Comparison of ENCODE assay signal across 25 mouse cellular contexts in genomic region chr2:153171966-153172365, GRCm38 (mm10). TPM values are rescaled to one million over a fixed set of nuclear protein-coding genes. Genes with fewer than 3 reads are reported as not detected.
DNase-seq lines count a peak whose midpoint lies in the region; ATAC-seq and TF ChIP-seq lines count a peak whose summit lies in the region.
"Had no signal": no experiment of that assay in that cellular context is flagged by ENCODE, and none has a peak within 500 bp of the region (broad histone marks: within the 10 kb centered on the region; RNA-seq: fewer than 3 reads in every experiment).

No protein-coding gene starts in this region.

- H3K4me2 ChIP-seq in stomach, postnatal 0 days (replicated peaks; ENCODE audit: low read depth), result no peak overlapping the region
- H3K4me2 ChIP-seq in forebrain, embryonic 13.5 days, result no peak overlapping the region
- H3K4me2 ChIP-seq: heart, embryonic 11.5 days; hindbrain, embryonic 12.5 days; limb, embryonic 15.5 days; midbrain, embryonic 11.5 days; neural tube, embryonic 13.5 days had no signal

- H3K4me1 ChIP-seq in E14TG2a.4 (replicated peaks; ENCODE audit: low read depth, low read length), result peaks cover 83% of the 10 kb centered on the region
- H3K4me1 ChIP-seq in stomach, postnatal 0 days (replicated peaks; ENCODE audit: control insufficient read depth, insufficient read depth), result no peaks in the 10 kb centered on the region
- H3K4me1 ChIP-seq in forebrain, embryonic 13.5 days, result peaks cover 11% of the 10 kb centered on the region

- DNase-seq in kidney, adult 18-20 months, result peak; percentile 13
- no peak for DNase-seq in kidney, postnatal 25 days
- peak; percentile 39 for DNase-seq in ZHBTc4 (ENCODE audit: low read depth, low spot score)
- DNase-seq in stomach, postnatal 0 days (ENCODE audit: low spot score), result peak; percentile 42
- DNase-seq in T-cell, adult 2 months (ENCODE audit: low spot score), result no peak
- DNase-seq: adrenal gland, postnatal 14 days; cerebellum, adult 11 months; cerebellum, adult 9-10 months; cerebellum, postnatal 36 days; gastrocnemius, postnatal 14 days; heart, postnatal 36 days; kidney, adult 9 months; kidney, postnatal 14 days; layer of hippocampus, postnatal 36 days; left cerebral cortex, postnatal 4 days; lung, postnatal 36 days had no signal

- peak; percentile 47 for ATAC-seq in stomach, postnatal 0 days (ENCODE audit: low FRiP score, low TSS enrichment)
- no peak for ATAC-seq in forebrain, embryonic 13.5 days
- ATAC-seq: forebrain, embryonic 14.5 days; midbrain, embryonic 16.5 days had no signal

- no peaks in the 10 kb centered on the region for H3K9me3 ChIP-seq in E14TG2a.4 (ENCODE audit: low read length)
- no peaks in the 10 kb centered on the region for H3K9me3 ChIP-seq in stomach, postnatal 0 days (ENCODE audit: control insufficient read depth, low read length)
- H3K9me3 ChIP-seq in forebrain, embryonic 13.5 days (replicated peaks), result no peaks in the 10 kb centered on the region
- H3K9me3 ChIP-seq: hindbrain, embryonic 12.5 days; limb, embryonic 15.5 days; neural tube, embryonic 13.5 days had no signal

- no peaks in the 10 kb centered on the region for H3K27me3 ChIP-seq in E14TG2a.4 (ENCODE audit: insufficient read depth, low read length)
- H3K27me3 ChIP-seq in stomach, postnatal 0 days (ENCODE audit: control insufficient read depth, insufficient read depth, low read length), result no peaks in the 10 kb centered on the region
- H3K27me3 ChIP-seq in forebrain, embryonic 13.5 days, result peaks cover 24% of the 10 kb centered on the region
- H3K27me3 ChIP-seq: hindbrain, embryonic 12.5 days; limb, embryonic 15.5 days; neural tube, embryonic 13.5 days had no signal

- TF ChIP-seq CTCF in E14TG2a.4 (conservative IDR thresholded peaks at IDR 0.05; ENCODE audit: low read length), result no peak
- no peak for TF ChIP-seq CTCF in stomach, postnatal 0 days (IDR thresholded peaks at IDR 0.05; ENCODE audit: low read depth)

- H3K9ac ChIP-seq in stomach, postnatal 0 days (ENCODE audit: low read length), result no peak overlapping the region
- no peak overlapping the region for H3K9ac ChIP-seq in forebrain, embryonic 13.5 days
- H3K9ac ChIP-seq: hindbrain, embryonic 12.5 days; limb, embryonic 15.5 days; neural tube, embryonic 13.5 days had no signal

- 80% methylated on average over 5 of the region's 5 CpGs for WGBS in stomach, postnatal 0 days
- 93% methylated on average over 5 of the region's 5 CpGs for WGBS in forebrain, embryonic 13.5 days

- peaks cover 22% of the 10 kb centered on the region for H3K36me3 ChIP-seq in E14TG2a.4 (ENCODE audit: insufficient read depth, low read length)
- no peaks in the 10 kb centered on the region for H3K36me3 ChIP-seq in stomach, postnatal 0 days (ENCODE audit: control insufficient read depth, insufficient read depth, low read length)
- no peaks in the 10 kb centered on the region for H3K36me3 ChIP-seq in forebrain, embryonic 13.5 days (ENCODE audit: poor library complexity, severe bottlenecking)
- H3K36me3 ChIP-seq: neural tube, embryonic 13.5 days had no signal

- H3K27ac ChIP-seq in stomach, postnatal 0 days (replicated peaks), result no peak overlapping the region
- H3K27ac ChIP-seq in forebrain, embryonic 13.5 days, result no peak overlapping the region
- H3K27ac ChIP-seq: hindbrain, embryonic 12.5 days; limb, embryonic 15.5 days; neural tube, embryonic 13.5 days had no signal

- TF ChIP-seq EP300 in stomach, postnatal 0 days (optimal IDR thresholded peaks at IDR 0.05), result no peak

- H3K4me3 ChIP-seq in E14TG2a.4 (replicated peaks; ENCODE audit: low read length), result peak overlapping the region; percentile 27
- H3K4me3 ChIP-seq in stomach, postnatal 0 days (ENCODE audit: low read depth, low read length), result no peak overlapping the region
- no peak overlapping the region for H3K4me3 ChIP-seq in forebrain, embryonic 13.5 days
- H3K4me3 ChIP-seq: hindbrain, embryonic 12.5 days; limb, embryonic 15.5 days; neural tube, embryonic 13.5 days had no signal

RNA-seq across cellular contexts. Expression of gene Tm9sf4, which starts 10.9 kb away (rescaled TPM):
- polyA plus RNA-seq in stomach, postnatal 0 days (2015; fragmentation: Nextera tagmentation; extraction: Ambion mirVana), result 44.0 and 45.6 TPM in 2 replicates
- polyA plus RNA-seq in forebrain, embryonic 13.5 days (2015; fragmentation: Nextera tagmentation; extraction: Ambion mirVana), result 59.4 and 65.7 TPM in 2 replicates

RNA-seq across cellular contexts. Expression of gene Tspyl3, which starts 53.3 kb away (rescaled TPM):
- polyA plus RNA-seq in stomach, postnatal 0 days (2015; fragmentation: Nextera tagmentation; extraction: Ambion mirVana), result 3.3 and 3.4 TPM in 2 replicates
- 12.6 and 15.7 TPM in 2 replicates for polyA plus RNA-seq in forebrain, embryonic 13.5 days (2015; fragmentation: Nextera tagmentation; extraction: Ambion mirVana)

Comparison
In these comparisons a context has a peak if more than half of its experiments do, and no peak if none do; other contexts are left out.
1. DNase-seq: peak in kidney, adult 18-20 months (single experiment), ZHBTc4 (single experiment) and stomach, postnatal 0 days (single experiment); none in kidney, postnatal 25 days (0 of 2) and T-cell, adult 2 months (single experiment).